Mouse (Mus musculus): ENCODE results near the gene Tmprss11b.

- no peak for TF ChIP-seq TAL1 (IDR thresholded peaks at IDR 0.05; ENCODE audit: low read length)
- TF ChIP-seq GATA1 (IDR thresholded peaks at IDR 0.05; ENCODE audit: low read length), result no peak
Observed at GRCm38 (mm10) chr5:86676262-86676661, at the start of gene Tmprss11b.
